Mouse (Mus musculus): Measurements from ENCODE around the gene Pex10. TPM values are rescaled to one million over a fixed set of nuclear protein-coding genes. Genes with fewer than 3 reads are reported as not detected.

The Pex10 gene
- polyA plus RNA-seq, 1 experiment from 2014 or later: 6.0 TPM

- no peaks in the 10 kb centered on the region for H3K9me3 ChIP-seq (ENCODE audit: control insufficient read depth, low read length)
- ATAC-seq (ENCODE audit: low FRiP score, low TSS enrichment): no peak
- H3K4me3 ChIP-seq (replicated peaks; ENCODE audit: low read depth, low read length): no peak overlapping the region
- H3K4me1 ChIP-seq (ENCODE audit: control insufficient read depth, insufficient read depth, low read length): peaks cover 24% of the 10 kb centered on the region
- H3K36me3 ChIP-seq (ENCODE audit: control insufficient read depth, insufficient read depth, low read length): peaks cover 39% of the 10 kb centered on the region
- H3K27me3 ChIP-seq (ENCODE audit: control insufficient read depth, insufficient read depth, low read length): no peaks in the 10 kb centered on the region
- DNase-seq: no peak
- WGBS: 91% methylated on average over 4 of the region's 4 CpGs
- no peak overlapping the region for H3K27ac ChIP-seq (replicated peaks; ENCODE audit: low read depth, low read length)
- H3K4me2 ChIP-seq (ENCODE audit: low read length): no peak overlapping the region
- no peak overlapping the region for H3K9ac ChIP-seq (replicated peaks; ENCODE audit: low read length)
These were observed 16.7 kb downstream of the Pex10 start for GRCm38 (mm10) chr4:155083553-155083952.

DNA sequence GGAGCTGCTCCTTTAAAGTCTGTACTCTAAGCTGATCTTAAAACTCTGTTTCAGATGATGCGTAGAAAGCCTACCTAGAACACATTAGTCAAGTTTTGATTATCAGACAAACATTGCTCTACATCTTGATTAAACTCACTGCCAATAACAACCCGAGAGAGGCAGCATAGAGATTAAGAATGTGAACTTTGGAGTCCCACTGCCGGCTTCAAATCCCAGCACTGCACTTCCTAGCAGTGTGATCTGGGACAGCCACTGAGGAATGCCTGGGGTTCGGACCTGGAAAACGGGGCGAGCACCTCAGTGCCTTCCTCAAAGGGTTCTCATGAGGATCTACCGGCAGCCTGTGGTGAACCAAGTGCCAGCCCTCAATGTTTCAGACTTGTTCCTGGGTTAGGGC is 17.5 kb downstream of the Pex10 start:
- H3K9me3 ChIP-seq (ENCODE audit: control insufficient read depth, low read length): no peaks in the 10 kb centered on the region
- 89% methylated on average over 7 of the region's 7 CpGs for WGBS
- ATAC-seq (ENCODE audit: low FRiP score, low TSS enrichment) (no peak), DNase-seq (no peak)
- H3K4me1 ChIP-seq (ENCODE audit: control insufficient read depth, insufficient read depth, low read length): peaks cover 24% of the 10 kb centered on the region
- H3K27me3 ChIP-seq (ENCODE audit: control insufficient read depth, insufficient read depth, low read length): no peaks in the 10 kb centered on the region
- no peak overlapping the region; the same call in 1 of the 2 replicates for H3K9ac ChIP-seq (replicated peaks; ENCODE audit: low read length)
- 0 out of 2 replicates have a peak overlapping the region, but pooled peaks have one; percentile 96 for H3K4me2 ChIP-seq (ENCODE audit: low read length)
- no peak overlapping the region for H3K27ac ChIP-seq (replicated peaks; ENCODE audit: low read depth, low read length)
- no peak overlapping the region for H3K4me3 ChIP-seq (replicated peaks; ENCODE audit: low read depth, low read length)
- H3K36me3 ChIP-seq (ENCODE audit: control insufficient read depth, insufficient read depth, low read length): peaks cover 38% of the 10 kb centered on the region

GRCm38 (mm10) chr4:155085206-155086107 is 18.6 kb downstream of the Pex10 start:
- no peaks in the 10 kb centered on the region for H3K9me3 ChIP-seq (ENCODE audit: control insufficient read depth, low read length)
- no peak for ATAC-seq (ENCODE audit: low FRiP score, low TSS enrichment)

GRCm38 (mm10) chr4:155086108-155087024 is 19.6 kb downstream of the Pex10 start, which contains the start of the genes Rer1 and Morn1:
TSS of gene Rer1 (minus strand) at chr4:155086382.
TSS of gene Morn1 (plus strand) at chr4:155086577.
- peak; percentile 98 for ATAC-seq (ENCODE audit: low FRiP score, low TSS enrichment)
- Histone ChIP-seq H3K36me3 (ENCODE audit: control insufficient read depth, insufficient read depth, low read length) (peaks cover 29% of the 10 kb centered on the region), H3K4me3 (replicated peaks; ENCODE audit: low read depth, low read length) (peak within 1 kb of the TSS; percentile 88), H3K27ac (replicated peaks; ENCODE audit: low read depth, low read length) (peak within 1 kb of the TSS; percentile 90), H3K4me1 (ENCODE audit: control insufficient read depth, insufficient read depth, low read length) (peaks cover 24% of the 10 kb centered on the region), H3K27me3 (ENCODE audit: control insufficient read depth, insufficient read depth, low read length) (no peaks in the 10 kb centered on the region), H3K9ac (replicated peaks; ENCODE audit: low read length) (peak within 1 kb of the TSS; percentile 87), H3K9me3 (ENCODE audit: control insufficient read depth, low read length) (no peaks in the 10 kb centered on the region), H3K4me2 (ENCODE audit: low read length) (peak within 1 kb of the TSS; percentile 96)
- under 1% methylated on average over 85 of the region's 85 CpGs for whole genome bisulfite sequencing
- peak; percentile 100 for DNase-seq

More at GRCm38 (mm10) chr4:155085206-155086107, 18.6 kb downstream of the Pex10 start:
- no peak for DNase-seq
- H3K4me2 ChIP-seq (ENCODE audit: low read length): peak overlapping the region; percentile 96
- peak overlapping the region; percentile 88 for H3K4me3 ChIP-seq (replicated peaks; ENCODE audit: low read depth, low read length)
- H3K36me3 ChIP-seq (ENCODE audit: control insufficient read depth, insufficient read depth, low read length): peaks cover 30% of the 10 kb centered on the region
- peak overlapping the region; percentile 87 for H3K9ac ChIP-seq (replicated peaks; ENCODE audit: low read length)
- 6% methylated on average over 34 of the region's 35 CpGs for WGBS
- peak overlapping the region; percentile 90 for H3K27ac ChIP-seq (replicated peaks; ENCODE audit: low read depth, low read length)
- H3K27me3 ChIP-seq (ENCODE audit: control insufficient read depth, insufficient read depth, low read length): no peaks in the 10 kb centered on the region
- peaks cover 24% of the 10 kb centered on the region for H3K4me1 ChIP-seq (ENCODE audit: control insufficient read depth, insufficient read depth, low read length)

DNA sequence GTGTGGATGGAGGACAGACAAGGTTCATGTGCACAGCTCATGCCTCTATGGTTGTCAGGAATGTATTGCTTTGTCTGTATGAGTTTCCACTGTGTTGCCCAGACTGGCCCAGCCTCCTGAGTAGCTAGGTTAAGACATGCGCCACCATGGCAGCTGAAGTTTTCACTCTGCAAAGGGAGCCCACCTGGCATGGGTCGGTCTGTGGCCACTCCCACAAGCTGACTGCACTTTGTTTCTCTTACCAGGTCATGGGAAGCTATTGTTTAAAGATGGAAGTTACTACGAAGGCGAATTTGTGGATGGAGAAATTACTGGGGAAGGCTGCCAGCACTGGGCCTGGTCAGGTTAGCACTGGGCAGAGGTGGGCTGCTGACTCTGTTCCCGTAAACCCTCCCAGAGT is 22.4 kb downstream of the Pex10 start:
- DNase-seq: no peak
- no peak overlapping the region for H3K27ac ChIP-seq (replicated peaks; ENCODE audit: low read depth, low read length)
- no peak overlapping the region for H3K4me2 ChIP-seq (ENCODE audit: low read length)
- H3K36me3 ChIP-seq (ENCODE audit: control insufficient read depth, insufficient read depth, low read length): peaks cover 13% of the 10 kb centered on the region
- H3K9ac ChIP-seq (replicated peaks; ENCODE audit: low read length): no peak overlapping the region
- no peak for ATAC-seq (ENCODE audit: low FRiP score, low TSS enrichment)
- peaks cover 23% of the 10 kb centered on the region for H3K4me1 ChIP-seq (ENCODE audit: control insufficient read depth, insufficient read depth, low read length)
- H3K4me3 ChIP-seq (replicated peaks; ENCODE audit: low read depth, low read length): no peak overlapping the region
- H3K27me3 ChIP-seq (ENCODE audit: control insufficient read depth, insufficient read depth, low read length): no peaks in the 10 kb centered on the region
- no peaks in the 10 kb centered on the region for H3K9me3 ChIP-seq (ENCODE audit: control insufficient read depth, low read length)
- WGBS: 92% methylated on average over 5 of the region's 5 CpGs

- H3K36me3 ChIP-seq (ENCODE audit: control insufficient read depth, insufficient read depth, low read length): peaks cover 13% of the 10 kb centered on the region
- ATAC-seq (ENCODE audit: low FRiP score, low TSS enrichment) (no peak), DNase-seq (no peak)
- H3K9me3 ChIP-seq (ENCODE audit: control insufficient read depth, low read length): no peaks in the 10 kb centered on the region
- H3K4me1 ChIP-seq (ENCODE audit: control insufficient read depth, insufficient read depth, low read length): peaks cover 14% of the 10 kb centered on the region
- no peak overlapping the region for H3K4me3 ChIP-seq (replicated peaks; ENCODE audit: low read depth, low read length)
- H3K9ac ChIP-seq (replicated peaks; ENCODE audit: low read length): no peak overlapping the region
- no peaks in the 10 kb centered on the region for H3K27me3 ChIP-seq (ENCODE audit: control insufficient read depth, insufficient read depth, low read length)
- H3K4me2 ChIP-seq (ENCODE audit: low read length): no peak overlapping the region
- 97% methylated on average over 4 of the region's 4 CpGs for WGBS
- no peak overlapping the region for H3K27ac ChIP-seq (replicated peaks; ENCODE audit: low read depth, low read length)
These were observed 23.3 kb downstream of the Pex10 start for GRCm38 (mm10) chr4:155090147-155090546.

DNA sequence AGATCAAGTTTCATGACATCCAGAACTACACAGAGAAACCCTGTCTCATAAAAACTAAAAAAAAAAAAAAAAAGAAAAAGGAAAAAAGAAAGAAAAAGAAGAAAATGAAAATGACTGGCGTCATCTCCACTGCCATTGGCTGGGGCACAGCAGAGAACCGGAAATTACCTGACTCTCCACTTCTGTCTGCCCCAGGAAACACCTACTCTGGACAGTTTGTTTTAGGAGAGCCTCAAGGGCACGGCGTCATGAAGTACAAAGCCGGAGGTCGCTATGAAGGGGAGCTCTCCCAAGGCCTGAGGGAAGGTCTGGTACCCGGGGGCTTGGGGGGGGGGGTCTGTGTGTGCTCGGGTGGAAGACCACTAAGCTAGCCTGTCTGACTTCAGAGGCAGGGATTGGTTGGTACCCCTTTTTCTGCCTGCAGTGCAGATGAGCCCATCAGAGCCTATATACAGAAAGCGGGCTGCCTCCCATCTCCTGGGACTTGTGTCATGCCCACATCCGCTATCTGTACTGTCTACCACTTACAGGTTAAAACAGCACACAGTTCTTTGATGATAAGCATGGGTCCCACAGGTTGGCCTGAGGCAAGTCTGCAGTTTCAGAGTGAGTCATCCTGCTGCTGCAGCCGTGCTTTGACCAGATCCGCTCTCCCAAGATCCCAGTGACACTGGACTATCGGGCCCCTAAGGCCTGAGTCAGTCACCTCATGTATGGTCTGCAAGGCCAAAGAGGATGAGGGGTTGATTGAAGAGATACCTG is 24.1 kb downstream of the Pex10 start:
- H3K4me1 ChIP-seq (ENCODE audit: control insufficient read depth, insufficient read depth, low read length): peaks cover 8% of the 10 kb centered on the region; the same call in 1 of the 2 replicates
- no peaks in the 10 kb centered on the region for H3K27me3 ChIP-seq (ENCODE audit: control insufficient read depth, insufficient read depth, low read length)
- WGBS: 95% methylated on average over 13 of the region's 13 CpGs
- no peak overlapping the region for H3K4me2 ChIP-seq (ENCODE audit: low read length)
- H3K36me3 ChIP-seq (ENCODE audit: control insufficient read depth, insufficient read depth, low read length): peaks cover 13% of the 10 kb centered on the region
- no peak overlapping the region for H3K9ac ChIP-seq (replicated peaks; ENCODE audit: low read length)
- H3K9me3 ChIP-seq (ENCODE audit: control insufficient read depth, low read length): no peaks in the 10 kb centered on the region
- no peak overlapping the region for H3K4me3 ChIP-seq (replicated peaks; ENCODE audit: low read depth, low read length)
- DNase-seq (no peak), ATAC-seq (ENCODE audit: low FRiP score, low TSS enrichment) (no peak)
- no peak overlapping the region for H3K27ac ChIP-seq (replicated peaks; ENCODE audit: low read depth, low read length)

All from midbrain, embryonic 14.5 days (tissue).